Mouse (Mus musculus) thymus, adult 2 months (tissue): Measurements from ENCODE around the gene Bcl2l15.

ENCODE experiments used
- CTCF ChIP-seq: fragments of 200-500 bp; IDR thresholded peaks from 2 replicates; pipeline ENCODE4 v1.5.1; 2012; ENCODE audit warnings: mild to moderate bottlenecking, control low read depth, low read length, moderate library complexity, borderline replicate concordance; ENCODE audit not compliant: control insufficient read depth, poor library complexity, insufficient read depth; ENCODE audit errors: extremely low read depth
- POLR2A ChIP-seq: fragments of 200-500 bp; IDR thresholded peaks from 2 replicates; pipeline ENCODE4 v1.6.1; 2012; ENCODE audit warnings: mild to moderate bottlenecking, low read length, control low read depth, moderate library complexity; ENCODE audit not compliant: control insufficient read depth, poor library complexity, insufficient read depth; ENCODE audit errors: extremely low read depth

DNA sequence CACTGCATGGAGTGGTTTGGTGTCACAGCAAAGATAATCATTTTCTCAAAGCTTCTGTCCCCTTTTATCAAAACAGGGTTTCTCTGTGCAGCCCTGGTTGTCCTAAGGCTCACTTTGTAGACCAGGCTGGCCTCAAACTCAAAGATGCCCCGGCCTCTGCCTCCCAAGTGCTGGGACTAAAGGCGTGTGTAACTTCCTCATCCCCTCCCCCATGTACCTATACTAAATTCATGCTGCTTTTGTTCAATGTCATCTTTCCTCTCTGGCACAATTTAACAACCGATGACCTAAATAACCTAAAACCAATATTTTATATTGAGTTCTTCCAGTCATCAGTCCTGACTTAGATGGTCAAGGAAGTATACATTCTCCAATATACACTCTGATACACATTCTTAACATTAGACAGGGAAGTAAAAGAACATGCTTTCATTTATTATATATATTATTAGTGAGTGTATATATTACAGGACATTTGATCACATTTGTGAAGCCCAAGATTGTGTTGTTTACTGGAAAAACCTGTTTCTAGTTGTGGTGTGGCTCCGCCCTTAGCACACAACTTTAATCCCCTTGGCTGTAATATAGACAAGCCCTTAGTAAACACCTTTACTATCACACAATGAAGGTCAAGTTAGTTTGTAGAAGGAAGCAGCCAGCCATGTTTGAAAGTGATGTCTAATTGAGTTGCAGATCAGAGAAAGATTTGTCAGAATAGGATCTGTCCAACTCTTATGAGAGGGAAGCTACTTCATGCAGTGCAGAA lies 49.4 kb upstream of the Bcl2l15 start:
- no peak for TF ChIP-seq CTCF
- TF ChIP-seq POLR2A: no peak
